Mouse (Mus musculus): ENCODE data around the gene Tfpi. TPM values are rescaled to one million over a fixed set of nuclear protein-coding genes. Genes with fewer than 3 reads are reported as not detected.

Gene Tfpi
- polyA plus RNA-seq, 1 experiment from 2014 or later, result 9.7 TPM

DNA sequence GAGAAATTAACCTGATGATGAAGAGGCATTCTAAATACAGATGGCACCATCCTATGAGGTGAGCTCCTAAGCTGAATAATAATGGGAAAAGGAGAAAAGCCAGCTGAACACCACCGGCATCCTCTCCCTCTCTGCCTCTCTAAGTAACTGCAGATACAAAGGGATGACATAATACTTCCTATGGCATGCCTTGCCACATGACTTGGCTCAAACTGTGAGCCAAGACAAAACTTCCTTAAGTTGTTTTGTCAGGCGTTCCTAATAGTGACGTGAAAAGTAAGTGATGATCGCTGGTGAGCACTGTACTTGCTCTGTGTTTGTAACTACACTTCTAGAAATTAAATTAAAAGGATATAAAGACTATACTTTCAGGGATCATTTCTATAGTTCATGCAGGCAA, 27.7 kb upstream of the Tfpi start:
- Histone ChIP-seq H3K9ac (no peak overlapping the region), H3K4me2 (no peak overlapping the region), H3K4me3 (no peak overlapping the region), H3K27ac (no peak overlapping the region), H3K27me3 (no peaks in the 10 kb centered on the region), H3K9me3 (replicated peaks) (no peaks in the 10 kb centered on the region), H3K36me3 (ENCODE audit: poor library complexity, severe bottlenecking) (no peaks in the 10 kb centered on the region), H3K4me1 (no peaks in the 10 kb centered on the region)
- ATAC-seq, result 0 out of 2 replicates have a peak, but pooled peaks have one; percentile 30
- WGBS, result 63% methylated on average over 4 of the region's 4 CpGs

DNA sequence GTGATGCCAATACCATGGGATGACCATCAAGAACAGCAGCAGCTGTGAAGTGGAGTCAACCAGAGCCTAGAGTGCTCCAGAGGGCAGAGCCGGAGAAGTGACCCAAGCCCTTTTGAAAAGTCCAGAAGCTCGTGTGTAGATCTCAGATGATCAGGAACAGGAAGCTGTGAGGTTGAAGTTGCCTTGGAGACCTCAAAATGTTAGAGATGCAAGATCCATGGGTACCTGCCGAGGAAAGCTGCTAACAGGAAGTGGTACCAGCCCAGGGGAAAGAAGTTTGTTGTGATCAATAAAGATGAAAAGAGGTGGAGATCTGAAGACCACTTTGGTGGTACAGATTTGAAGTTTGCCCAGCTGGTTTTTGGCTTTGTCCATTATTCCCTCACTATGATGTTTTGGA, 22.3 kb upstream of the Tfpi start:
- H3K27me3 ChIP-seq, result no peaks in the 10 kb centered on the region
- H3K27ac ChIP-seq, result no peak overlapping the region
- no peak overlapping the region for H3K4me3 ChIP-seq
- no peak for ATAC-seq
- H3K36me3 ChIP-seq (ENCODE audit: poor library complexity, severe bottlenecking), result no peaks in the 10 kb centered on the region
- no peaks in the 10 kb centered on the region for H3K9me3 ChIP-seq (replicated peaks)
- no peaks in the 10 kb centered on the region for H3K4me1 ChIP-seq
- no peak overlapping the region for H3K4me2 ChIP-seq
- H3K9ac ChIP-seq, result no peak overlapping the region
- WGBS, result 75% methylated on average over 3 of the region's 3 CpGs

DNA sequence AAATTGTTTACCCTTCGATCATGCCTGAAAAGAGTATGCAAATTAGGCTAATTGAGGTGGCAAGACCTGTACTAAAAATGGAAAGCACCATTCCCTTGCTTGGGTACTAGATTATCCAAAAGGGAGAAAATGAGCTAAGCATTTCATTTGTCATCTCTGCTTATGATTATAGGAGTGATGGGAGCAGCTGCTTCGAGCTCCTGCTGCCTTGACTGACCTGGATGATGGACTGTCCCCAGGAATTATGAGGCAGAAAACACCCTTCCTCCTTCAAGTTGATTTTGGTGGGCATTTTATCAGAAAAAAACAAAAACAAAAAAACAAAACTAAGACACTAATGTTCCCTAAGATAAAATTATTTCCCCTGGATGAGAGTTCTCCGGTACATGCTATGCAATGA, 18.5 kb upstream of the Tfpi start:
- Histone ChIP-seq H3K4me3 (no peak overlapping the region), H3K9me3 (replicated peaks) (no peaks in the 10 kb centered on the region), H3K36me3 (ENCODE audit: poor library complexity, severe bottlenecking) (no peaks in the 10 kb centered on the region), H3K4me1 (no peaks in the 10 kb centered on the region), H3K4me2 (no peak overlapping the region), H3K9ac (no peak overlapping the region), H3K27ac (no peak overlapping the region), H3K27me3 (no peaks in the 10 kb centered on the region)
- no peak for ATAC-seq
- 81% methylated on average over 3 of the region's 3 CpGs for WGBS

DNA sequence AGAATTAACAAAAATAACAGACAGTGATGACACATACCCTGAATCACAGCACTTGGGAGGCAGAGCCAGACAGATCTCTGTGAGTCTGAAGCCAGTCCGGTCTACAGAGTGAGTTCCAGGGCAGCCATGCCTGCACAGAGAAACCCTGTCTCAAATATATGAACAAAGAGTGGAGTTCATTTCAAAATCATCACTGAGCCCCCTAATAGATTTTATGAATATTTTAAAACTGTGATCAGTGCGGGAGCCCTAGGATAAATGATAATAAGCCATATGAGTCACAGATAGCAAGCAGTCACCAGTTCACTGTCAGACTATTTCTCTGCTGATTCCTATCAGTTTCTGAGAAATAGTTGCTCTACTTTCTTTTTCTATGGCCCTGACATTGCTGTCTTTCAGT, 17.1 kb upstream of the Tfpi start:
- 89% methylated on average over 2 of the region's 2 CpGs for WGBS
- no peak for ATAC-seq
- H3K27me3 ChIP-seq, result no peaks in the 10 kb centered on the region
- H3K36me3 ChIP-seq (ENCODE audit: poor library complexity, severe bottlenecking), result no peaks in the 10 kb centered on the region
- no peaks in the 10 kb centered on the region for H3K9me3 ChIP-seq (replicated peaks)
- H3K9ac ChIP-seq, result no peak overlapping the region
- no peak overlapping the region for H3K4me2 ChIP-seq
- no peaks in the 10 kb centered on the region for H3K4me1 ChIP-seq
- no peak overlapping the region for H3K4me3 ChIP-seq
- no peak overlapping the region for H3K27ac ChIP-seq

DNA sequence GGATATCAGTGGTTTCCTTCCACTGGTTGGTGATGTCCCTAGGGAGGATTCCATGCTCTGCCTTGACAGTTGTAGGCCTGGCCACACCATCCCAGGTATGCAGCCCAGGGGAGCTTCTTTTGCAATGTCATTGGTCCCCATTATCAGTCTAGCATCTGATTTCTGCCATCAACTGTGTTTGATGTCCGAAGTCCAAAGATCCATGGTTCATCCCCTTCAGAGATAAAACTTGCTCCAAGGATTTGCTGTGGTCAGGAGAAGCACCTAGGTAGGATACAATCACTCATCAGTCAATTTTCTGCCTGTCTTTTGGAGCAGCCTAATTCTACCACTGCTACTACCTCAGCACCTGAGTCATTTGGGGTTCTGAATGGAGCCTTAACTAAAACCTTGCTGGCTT, 15.1 kb upstream of the Tfpi start:
- H3K27ac ChIP-seq, result no peak overlapping the region
- 83% methylated on average over 1 of the region's 1 CpGs for WGBS
- H3K36me3 ChIP-seq (ENCODE audit: poor library complexity, severe bottlenecking), result no peaks in the 10 kb centered on the region
- ATAC-seq, result no peak
- no peak overlapping the region for H3K9ac ChIP-seq
- H3K9me3 ChIP-seq (replicated peaks), result no peaks in the 10 kb centered on the region
- no peaks in the 10 kb centered on the region for H3K4me1 ChIP-seq
- no peak overlapping the region for H3K4me2 ChIP-seq
- H3K4me3 ChIP-seq, result no peak overlapping the region
- H3K27me3 ChIP-seq, result no peaks in the 10 kb centered on the region

DNA sequence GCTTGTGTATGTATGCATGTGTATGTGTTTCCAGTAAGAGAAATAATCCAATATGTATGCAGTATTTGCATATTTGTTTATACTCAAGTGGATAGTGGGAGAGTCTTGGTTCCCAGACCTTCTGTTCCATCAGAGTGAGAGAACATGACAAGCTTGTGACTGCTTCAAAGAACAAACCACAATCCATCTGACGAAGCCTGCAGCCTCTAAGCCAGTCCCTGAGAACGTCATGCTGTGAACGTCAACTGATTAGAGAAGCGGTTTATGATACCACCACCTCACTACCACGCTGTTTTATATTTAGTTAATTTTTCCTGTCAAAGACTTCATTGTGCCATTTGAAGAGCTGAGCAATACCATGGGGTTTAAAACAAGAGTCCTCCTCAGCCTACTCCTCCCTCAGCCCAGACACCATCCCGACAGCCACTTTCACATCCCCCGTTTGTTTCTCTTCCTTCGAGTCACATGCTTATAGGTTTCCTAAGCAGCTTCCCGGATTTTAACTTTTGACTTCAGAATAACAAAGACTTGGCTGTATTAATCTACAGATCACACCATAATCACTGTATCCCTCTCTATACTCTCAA, 11.2 kb upstream of the Tfpi start:
- H3K4me3 ChIP-seq, result no peak overlapping the region
- H3K9me3 ChIP-seq (replicated peaks), result no peaks in the 10 kb centered on the region
- H3K4me1 ChIP-seq, result no peaks in the 10 kb centered on the region
- ATAC-seq, result no peak
- 71% methylated on average over 9 of the region's 9 CpGs for WGBS
- H3K9ac ChIP-seq, result no peak overlapping the region
- no peaks in the 10 kb centered on the region for H3K36me3 ChIP-seq (ENCODE audit: poor library complexity, severe bottlenecking)
- no peak overlapping the region for H3K27ac ChIP-seq
- H3K4me2 ChIP-seq, result no peak overlapping the region
- H3K27me3 ChIP-seq, result no peaks in the 10 kb centered on the region

DNA sequence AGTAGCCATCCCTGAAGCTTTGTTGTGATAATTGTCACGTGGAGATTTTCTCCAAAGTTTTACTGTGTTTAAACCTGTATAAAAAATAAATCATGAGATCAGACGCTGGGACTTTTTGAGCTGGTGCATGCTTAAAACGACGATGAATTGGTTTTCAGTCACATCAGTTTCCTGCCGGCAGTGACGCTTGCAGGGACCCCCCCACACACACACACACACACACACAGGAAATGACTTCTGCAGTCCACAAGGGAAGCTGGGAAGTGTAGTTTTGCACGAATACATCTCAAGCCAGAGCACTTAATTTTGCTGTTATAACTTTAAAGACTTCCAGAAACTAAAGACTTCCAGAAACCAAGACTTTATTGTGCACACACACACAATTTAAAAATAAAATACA, 5.3 kb upstream of the Tfpi start:
- ATAC-seq, result peak; percentile 57; the same call in 1 of the 2 replicates
- Histone ChIP-seq H3K9me3 (replicated peaks) (no peaks in the 10 kb centered on the region), H3K9ac (no peak overlapping the region), H3K27me3 (no peaks in the 10 kb centered on the region), H3K27ac (no peak overlapping the region), H3K4me2 (no peak overlapping the region), H3K4me1 (no peaks in the 10 kb centered on the region), H3K36me3 (ENCODE audit: poor library complexity, severe bottlenecking) (no peaks in the 10 kb centered on the region), H3K4me3 (no peak overlapping the region)
- 62% methylated on average over 7 of the region's 7 CpGs for WGBS

DNA sequence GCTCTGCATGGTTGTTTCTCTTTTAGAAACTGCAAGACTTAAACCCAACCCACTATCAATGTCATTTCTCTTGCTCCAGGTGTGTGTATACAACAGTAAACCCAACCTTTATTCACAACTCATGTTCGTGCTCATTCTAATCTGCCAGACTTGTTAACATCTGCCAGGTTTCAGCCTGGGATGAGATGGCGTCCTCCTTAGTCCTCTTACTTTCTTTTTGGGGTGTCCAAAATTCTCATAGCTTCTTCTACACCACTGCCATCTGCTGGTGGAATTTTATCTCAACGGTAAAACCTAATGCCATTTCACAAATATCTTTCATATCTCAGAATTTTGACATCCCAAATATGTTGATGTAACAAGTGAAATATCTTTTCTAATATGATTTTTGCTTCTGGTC, 2.5 kb upstream of the Tfpi start:
- Histone ChIP-seq H3K36me3 (ENCODE audit: poor library complexity, severe bottlenecking) (no peaks in the 10 kb centered on the region), H3K4me3 (no peak overlapping the region), H3K4me1 (no peaks in the 10 kb centered on the region), H3K27ac (no peak overlapping the region), H3K9ac (no peak overlapping the region), H3K9me3 (replicated peaks) (no peaks in the 10 kb centered on the region), H3K27me3 (no peaks in the 10 kb centered on the region), H3K4me2 (no peak overlapping the region)
- ATAC-seq, result no peak
- 46% methylated on average over 3 of the region's 3 CpGs for WGBS

DNA sequence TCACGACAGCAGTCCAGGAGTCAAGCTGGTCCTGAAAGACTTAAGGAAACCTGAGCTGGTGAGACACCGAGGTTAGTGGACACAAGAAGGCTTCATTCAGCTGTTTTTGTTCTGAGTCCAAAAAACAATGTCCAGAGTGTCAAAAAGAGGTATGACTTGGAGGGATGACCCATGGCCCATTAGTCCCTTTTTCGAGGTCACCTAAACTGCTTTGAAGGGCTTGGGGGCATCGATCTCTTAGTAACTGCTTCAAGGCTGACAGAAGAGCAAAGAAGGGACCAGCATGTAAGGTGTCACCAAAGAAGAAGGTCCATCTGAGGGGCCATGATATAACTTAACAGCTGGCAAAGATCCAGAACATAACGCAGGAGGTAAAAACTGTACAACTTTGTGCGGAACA, 1.2 kb upstream of the Tfpi start:
- H3K9me3 ChIP-seq (replicated peaks), result no peaks in the 10 kb centered on the region
- no peak overlapping the region for H3K27ac ChIP-seq
- H3K4me2 ChIP-seq, result no peak overlapping the region
- H3K4me1 ChIP-seq, result no peaks in the 10 kb centered on the region
- no peaks in the 10 kb centered on the region for H3K27me3 ChIP-seq
- 89% methylated on average over 6 of the region's 6 CpGs for WGBS
- no peaks in the 10 kb centered on the region for H3K36me3 ChIP-seq (ENCODE audit: poor library complexity, severe bottlenecking)
- no peak overlapping the region for H3K9ac ChIP-seq
- no peak for ATAC-seq
- H3K4me3 ChIP-seq, result no peak overlapping the region

DNA sequence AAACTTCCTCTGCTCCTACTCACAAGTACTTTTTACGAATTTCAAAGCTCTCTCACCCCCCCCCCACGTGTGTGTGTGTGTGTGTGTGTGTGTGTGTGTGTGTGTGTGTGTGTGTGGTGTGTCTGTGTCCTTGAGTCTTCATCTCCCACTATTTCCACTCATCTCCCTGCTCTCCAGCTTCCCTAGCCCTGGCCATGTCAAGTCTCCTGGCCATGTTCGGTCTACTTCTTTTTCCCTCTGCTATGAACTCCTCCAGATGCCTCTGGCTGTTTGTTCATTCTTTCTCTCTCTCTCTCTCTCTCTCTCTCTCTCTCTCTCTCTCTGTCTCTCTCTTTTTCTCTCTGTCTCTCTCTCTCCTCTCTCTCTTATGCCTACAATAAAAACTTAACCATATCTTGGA, 444 bp downstream of the Tfpi start:
- ATAC-seq, result no peak
- no peak overlapping the region for H3K9ac ChIP-seq
- no peak overlapping the region for H3K4me3 ChIP-seq
- H3K4me2 ChIP-seq, result no peak overlapping the region
- WGBS, result 67% methylated on average over 3 of the region's 3 CpGs
- H3K27ac ChIP-seq, result no peak overlapping the region
- H3K36me3 ChIP-seq (ENCODE audit: poor library complexity, severe bottlenecking), result no peaks in the 10 kb centered on the region
- no peaks in the 10 kb centered on the region for H3K4me1 ChIP-seq
- no peaks in the 10 kb centered on the region for H3K9me3 ChIP-seq (replicated peaks)
- H3K27me3 ChIP-seq, result no peaks in the 10 kb centered on the region

DNA sequence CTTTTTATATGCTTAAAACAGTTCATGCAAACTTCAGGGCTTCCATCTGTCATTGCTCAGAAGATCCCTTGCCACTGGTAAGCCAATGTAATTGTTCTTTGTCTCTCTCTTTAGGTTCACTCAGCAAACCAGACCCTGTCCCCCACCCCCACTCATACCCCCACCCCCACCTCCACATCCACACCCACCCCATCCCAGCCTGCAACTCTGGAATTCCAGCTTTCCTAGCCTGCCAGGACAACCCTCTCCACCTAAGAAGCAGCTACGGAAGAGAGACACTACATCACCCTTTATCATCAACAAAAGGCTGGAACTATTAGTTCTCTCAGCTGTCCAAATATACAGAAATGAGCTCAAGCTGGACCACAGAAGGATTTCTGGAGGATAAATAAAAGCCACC, 974 bp downstream of the Tfpi start:
- H3K4me1 ChIP-seq, result no peaks in the 10 kb centered on the region
- H3K9me3 ChIP-seq (replicated peaks), result no peaks in the 10 kb centered on the region
- H3K27ac ChIP-seq, result no peak overlapping the region
- 53% methylated on average over 1 of the region's 1 CpGs for WGBS
- H3K36me3 ChIP-seq (ENCODE audit: poor library complexity, severe bottlenecking), result no peaks in the 10 kb centered on the region
- no peak overlapping the region for H3K4me2 ChIP-seq
- no peak overlapping the region for H3K9ac ChIP-seq
- no peak for ATAC-seq
- H3K27me3 ChIP-seq, result no peaks in the 10 kb centered on the region
- no peak overlapping the region for H3K4me3 ChIP-seq

DNA sequence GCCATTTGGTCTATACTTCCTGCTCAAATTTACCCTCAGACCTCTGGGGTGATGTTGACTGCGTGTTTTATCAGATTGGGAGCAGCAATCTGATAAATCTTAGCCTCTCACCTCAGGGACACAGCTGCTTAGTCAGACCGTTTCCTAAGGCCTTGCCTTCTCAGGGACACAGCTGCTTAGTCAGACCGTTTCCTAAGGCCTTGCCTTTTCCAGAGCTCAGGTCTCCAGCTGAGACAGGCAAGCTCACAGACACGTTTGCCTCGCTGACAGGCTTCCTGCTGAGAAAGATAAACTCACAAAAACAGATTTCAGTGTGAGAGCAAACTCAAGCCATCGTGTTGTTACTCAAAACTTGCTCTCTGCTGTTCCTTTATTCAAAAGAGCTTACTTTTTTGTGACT, 1.9 kb downstream of the Tfpi start:
- no peak overlapping the region for H3K4me2 ChIP-seq
- WGBS, result 4% methylated on average over 6 of the region's 6 CpGs
- ATAC-seq, result no peak
- H3K9me3 ChIP-seq (replicated peaks), result no peaks in the 10 kb centered on the region
- H3K27me3 ChIP-seq, result no peaks in the 10 kb centered on the region
- H3K9ac ChIP-seq, result no peak overlapping the region
- no peak overlapping the region for H3K27ac ChIP-seq
- H3K36me3 ChIP-seq (ENCODE audit: poor library complexity, severe bottlenecking), result no peaks in the 10 kb centered on the region
- no peaks in the 10 kb centered on the region for H3K4me1 ChIP-seq
- no peak overlapping the region for H3K4me3 ChIP-seq

DNA sequence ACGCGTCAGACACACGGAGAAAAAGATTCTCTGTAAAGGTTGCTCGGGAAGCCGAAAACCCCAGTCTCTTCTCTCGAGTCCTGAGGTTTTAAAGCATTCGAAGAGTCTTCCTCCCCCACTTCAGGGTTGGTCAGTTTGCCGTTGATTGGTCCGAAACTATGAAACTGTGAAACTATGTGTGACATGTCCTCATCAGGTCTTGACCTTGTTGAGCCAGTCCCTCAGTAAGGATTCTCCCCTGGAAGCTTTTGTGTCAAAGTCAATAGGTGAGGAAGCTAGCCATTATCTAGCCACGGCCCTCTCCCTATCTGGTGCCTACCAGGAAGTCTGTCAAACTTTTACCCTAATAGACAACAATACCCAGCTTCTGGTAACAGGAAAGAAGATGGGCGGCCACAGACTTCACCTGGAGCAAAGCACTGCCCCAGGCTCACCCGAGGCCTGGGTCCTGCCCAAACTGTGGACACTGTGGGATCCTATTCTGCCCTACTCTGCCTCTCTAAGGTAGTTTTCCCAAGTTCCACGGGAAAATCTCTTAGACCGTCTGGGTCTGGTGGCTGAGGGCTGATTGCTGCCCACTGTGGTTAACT, 2.5 kb downstream of the Tfpi start:
- Histone ChIP-seq H3K36me3 (ENCODE audit: poor library complexity, severe bottlenecking) (no peaks in the 10 kb centered on the region), H3K27me3 (no peaks in the 10 kb centered on the region), H3K9ac (no peak overlapping the region), H3K4me2 (no peak overlapping the region), H3K4me1 (no peaks in the 10 kb centered on the region), H3K4me3 (no peak overlapping the region), H3K27ac (no peak overlapping the region), H3K9me3 (replicated peaks) (no peaks in the 10 kb centered on the region)
- no peak for ATAC-seq
- 81% methylated on average over 14 of the region's 14 CpGs for WGBS
